Mouse (Mus musculus) G1E (cell line): ENCODE results near the gene Ctsl. TPM values are rescaled to one million over a fixed set of nuclear protein-coding genes. Genes with fewer than 3 reads are reported as not detected.

ENCODE experiments used
- ATAC-seq: 2 replicates; pipeline ENCODE4 v1.8.0; 2016; ENCODE audit warnings: mild to moderate bottlenecking; ENCODE audit not compliant: insufficient number of reproducible peaks, poor library complexity, low FRiP score, severe bottlenecking; ENCODE audit errors: extremely low read depth
- DNase-seq: peaks from one replicate; pipeline ENCODE4 v3.0.0; 2012; ENCODE audit warnings: low spot score
- H3K27me3 ChIP-seq: 2 replicates; pipeline ENCODE4 v1.6.1; 2012; ENCODE audit warnings: mild to moderate bottlenecking, low read length, inconsistent platforms; ENCODE audit not compliant: insufficient read depth
- H3K36me3 ChIP-seq: replicated peaks from 2 replicates; pipeline ENCODE3; 2012; ENCODE audit warnings: mild to moderate bottlenecking, inconsistent platforms
- H3K4me1 ChIP-seq: 2 replicates; pipeline ENCODE4 v1.6.1; 2012; ENCODE audit warnings: low read depth, low read length, inconsistent platforms, mixed read lengths; ENCODE audit not compliant: insufficient read depth
- H3K4me3 ChIP-seq: 2 replicates; pipeline ENCODE4 v1.5.1; 2012; ENCODE audit warnings: low read depth, mild to moderate bottlenecking, inconsistent platforms, low read length, moderate library complexity, mixed read lengths
- H3K9me3 ChIP-seq: replicated peaks from 2 replicates; pipeline ENCODE4 v1.6.1; 2012; ENCODE audit warnings: inconsistent platforms
- CTCF ChIP-seq: IDR thresholded peaks from 2 replicates; pipeline ENCODE4 v1.5.1; 2012; ENCODE audit warnings: low read depth, low read length, inconsistent platforms, mixed read lengths
- GATA1 ChIP-seq: IDR thresholded peaks from 2 replicates; pipeline ENCODE4 v1.6.1; 2012; ENCODE audit warnings: borderline replicate concordance, low read length, inconsistent platforms, mixed read lengths
- GATA2 ChIP-seq: IDR thresholded peaks from 2 replicates; pipeline ENCODE4 v1.6.1; 2012; ENCODE audit warnings: low read depth, low read length, inconsistent platforms, borderline replicate concordance
- POLR2AphosphoS5 ChIP-seq: IDR thresholded peaks from 2 replicates; pipeline ENCODE4 v1.6.1; 2012; ENCODE audit warnings: low read depth, low read length, inconsistent platforms; ENCODE audit not compliant: insufficient replicate concordance
- TAL1 ChIP-seq: conservative IDR thresholded peaks from 2 replicates; pipeline ENCODE4 v1.6.1; 2012; ENCODE audit warnings: low read depth, low read length, inconsistent platforms, mixed read lengths
- polyA plus RNA-seq: library from polyadenylated mRNA; stranded (reverse); fragments of >175 nt; gene quantifications from 2 replicates; pipeline ENCODE4 v1.2.3, GENCODE M21; 2012
- total RNA-seq, 2 experiments: library from RNA; stranded (forward) in 1 of 2; stranded (reverse) in 1 of 2; fragments of 200-1000 nt in 1 of 2; fragments of >200 nt in 1 of 2; fragmentation: Nextera tagmentation in 1 of 2; gene quantifications; 2 replicates each; pipeline ENCODE4 v1.2.3; 2014 to 2017

The Ctsl gene
- total and polyA plus RNA-seq, 3 experiments, result 0.38 to 93.2 (median 34.8) TPM

GRCm38 (mm10) chr13:64407992-64408391 is 37.3 kb upstream of the Ctsl start:
- TF ChIP-seq TAL1, result no peak
- Histone ChIP-seq H3K9me3 (no peaks in the 10 kb centered on the region), H3K27me3 (no peaks in the 10 kb centered on the region), H3K4me3 (no peak overlapping the region), H3K4me1 (no peaks in the 10 kb centered on the region), H3K36me3 (no peaks in the 10 kb centered on the region)
- DNase-seq, result no peak
- no peak for ATAC-seq

- Histone ChIP-seq H3K36me3 (no peaks in the 10 kb centered on the region), H3K27me3 (no peaks in the 10 kb centered on the region), H3K9me3 (no peaks in the 10 kb centered on the region), H3K4me3 (no peak overlapping the region), H3K4me1 (no peaks in the 10 kb centered on the region)
- ATAC-seq (no peak), DNase-seq (no peak)
- TF ChIP-seq POLR2AphosphoS5, result no peak
- TF ChIP-seq TAL1, result no peak
- TF ChIP-seq CTCF, result no peak
- no peak for TF ChIP-seq GATA2
- TF ChIP-seq GATA1, result no peak
Observed at GRCm38 (mm10) chr13:64405550-64405949, 34.9 kb upstream of the Ctsl start.

GRCm38 (mm10) chr13:64403519-64403918 is 32.8 kb upstream of the Ctsl start:
- no peak for DNase-seq
- H3K27me3 ChIP-seq, result no peaks in the 10 kb centered on the region
- H3K4me3 ChIP-seq, result no peak overlapping the region
- H3K4me1 ChIP-seq, result no peaks in the 10 kb centered on the region
- TF ChIP-seq POLR2AphosphoS5 (no peak), TAL1 (no peak), GATA2 (no peak), CTCF (no peak), GATA1 (no peak)
- H3K36me3 ChIP-seq, result no peaks in the 10 kb centered on the region
- no peak for ATAC-seq
- no peaks in the 10 kb centered on the region for H3K9me3 ChIP-seq

GRCm38 (mm10) chr13:64402951-64403460 is 32.3 kb upstream of the Ctsl start:
- TF ChIP-seq CTCF (no peak), GATA1 (no peak), GATA2 (no peak), POLR2AphosphoS5 (no peak), TAL1 (no peak)
- DNase-seq (no peak), ATAC-seq (no peak)
- Histone ChIP-seq H3K27me3 (no peaks in the 10 kb centered on the region), H3K36me3 (no peaks in the 10 kb centered on the region), H3K4me3 (no peak overlapping the region), H3K9me3 (no peaks in the 10 kb centered on the region), H3K4me1 (no peaks in the 10 kb centered on the region)

GRCm38 (mm10) chr13:64402504-64402949 is 31.8 kb upstream of the Ctsl start:
- Histone ChIP-seq H3K4me1 (no peaks in the 10 kb centered on the region), H3K9me3 (no peaks in the 10 kb centered on the region), H3K4me3 (no peak overlapping the region), H3K27me3 (no peaks in the 10 kb centered on the region), H3K36me3 (no peaks in the 10 kb centered on the region)
- ATAC-seq (no peak), DNase-seq (no peak)
- no peak for TF ChIP-seq GATA1
- TF ChIP-seq POLR2AphosphoS5, result no peak

- DNase-seq (no peak), ATAC-seq (no peak)
- H3K9me3 ChIP-seq, result no peaks in the 10 kb centered on the region
- H3K4me3 ChIP-seq, result no peak overlapping the region
- H3K27me3 ChIP-seq, result no peaks in the 10 kb centered on the region
- no peak for TF ChIP-seq POLR2AphosphoS5
- TF ChIP-seq CTCF, result no peak
- no peak for TF ChIP-seq GATA1
- TF ChIP-seq TAL1, result no peak
- no peak for TF ChIP-seq GATA2
- no peaks in the 10 kb centered on the region for H3K36me3 ChIP-seq
- no peaks in the 10 kb centered on the region for H3K4me1 ChIP-seq
Observed at GRCm38 (mm10) chr13:64402006-64402405, 31.3 kb upstream of the Ctsl start.

- ATAC-seq (no peak), DNase-seq (no peak)
- H3K9me3 ChIP-seq, result no peaks in the 10 kb centered on the region
- H3K4me1 ChIP-seq, result no peaks in the 10 kb centered on the region
- no peaks in the 10 kb centered on the region for H3K27me3 ChIP-seq
- H3K36me3 ChIP-seq, result no peaks in the 10 kb centered on the region
- TF ChIP-seq GATA2 (no peak), TAL1 (no peak), GATA1 (no peak), CTCF (no peak), POLR2AphosphoS5 (no peak)
- H3K4me3 ChIP-seq, result no peak overlapping the region
Observed at GRCm38 (mm10) chr13:64400801-64401361, 30.2 kb upstream of the Ctsl start.
